Mouse (Mus musculus) ES-E14 (cell line): ENCODE results near the gene Slc37a1. TPM values are rescaled to one million over a fixed set of nuclear protein-coding genes. Genes with fewer than 3 reads are reported as not detected.

Experiments
- DNase-seq: peaks from one replicate; pipeline ENCODE4 v3.0.0-alpha.2; 2013; ENCODE audit warnings: low read depth, low spot score
- H3K27ac ChIP-seq: 2 replicates; pipeline ENCODE4 v1.5.1; 2012; ENCODE audit warnings: low read depth, mild to moderate bottlenecking, low read length, moderate library complexity, mixed read lengths; ENCODE audit not compliant: poor library complexity, insufficient read depth, severe bottlenecking
- H3K36me3 ChIP-seq: 2 replicates; pipeline ENCODE4 v1.6.1; 2012; ENCODE audit warnings: mild to moderate bottlenecking, low read length, moderate library complexity, mixed read lengths; ENCODE audit not compliant: control insufficient read depth, poor library complexity, insufficient read depth, severe bottlenecking
- H3K4me1 ChIP-seq, 2 experiments: fragments of 150-350 bp in 1 of 2; sonication (generic) in 1 of 2; 2 replicates each; pipeline ENCODE4 v1.6.1; 2012; ENCODE audit warnings: low read length in 2 of 2, mild to moderate bottlenecking in 1 of 2, mixed read lengths in 1 of 2; ENCODE audit not compliant: control insufficient read depth in 2 of 2, insufficient read depth in 2 of 2, poor library complexity in 1 of 2
- H3K4me3 ChIP-seq, 2 experiments: fragments of 150-350 bp in 1 of 2; sonication (generic) in 1 of 2; 2 replicates each; pipeline ENCODE4 v1.5.1; 2012; ENCODE audit warnings: low read length in 2 of 2, low read depth in 1 of 2, mild to moderate bottlenecking in 1 of 2, mixed read lengths in 1 of 2; ENCODE audit not compliant: insufficient read depth in 1 of 2, poor library complexity in 1 of 2, severe bottlenecking in 1 of 2
- H3K9ac ChIP-seq: 2 replicates; pipeline ENCODE4 v1.6.1; 2012; ENCODE audit warnings: low read depth, mild to moderate bottlenecking, low read length, mixed read lengths; ENCODE audit not compliant: poor library complexity, insufficient read depth, severe bottlenecking
- H3K9me3 ChIP-seq: fragments of 150-350 bp; sonication (generic); 2 replicates; pipeline ENCODE4 v1.6.1; 2012; ENCODE audit warnings: low read depth, mild to moderate bottlenecking, low read length; ENCODE audit not compliant: control insufficient read depth, insufficient read depth
- CHD2 ChIP-seq: IDR thresholded peaks from 2 replicates; pipeline ENCODE4 v1.6.1; 2014; ENCODE audit warnings: mild to moderate bottlenecking, low read depth, low read length, inconsistent platforms
- HCFC1 ChIP-seq: IDR thresholded peaks from 2 replicates; pipeline ENCODE4 v1.6.1; 2012; ENCODE audit warnings: low read length, inconsistent platforms, borderline replicate concordance; ENCODE audit not compliant: insufficient read depth
- MAFK ChIP-seq: IDR thresholded peaks from 2 replicates; pipeline ENCODE4 v1.6.1; 2014; ENCODE audit warnings: mild to moderate bottlenecking, low read depth, low read length, inconsistent platforms; ENCODE audit not compliant: insufficient read depth
- ZC3H11A ChIP-seq: IDR thresholded peaks from 2 replicates; pipeline ENCODE4 v1.6.1; 2012; ENCODE audit warnings: low read depth, mild to moderate bottlenecking, inconsistent platforms, low read length, borderline replicate concordance
- ZNF384 ChIP-seq: IDR thresholded peaks from 2 replicates; pipeline ENCODE4 v1.6.1; 2012; ENCODE audit warnings: low read depth, low read length, inconsistent platforms
- in situ Hi-C, 2 experiments: fragments of 600-800 bp; cut with MboI; formaldehyde crosslinking; loops; one replicate each; pipeline ENCODE4 v1.15.1; 2025; ENCODE audit warnings: low sequenced_read_pairs in 2 of 2, inconsistent platforms in 1 of 2; ENCODE audit not compliant: unreplicated experiment in 2 of 2
- total RNA-seq: library from RNA; depleted of rRNA; stranded (reverse); fragments of 300-350 nt; gene quantifications from 2 replicates; pipeline ENCODE4 v1.2.3, GENCODE M21; 2012

The Slc37a1 gene
- total RNA-seq, 1 experiment, result 37.5 TPM

DNA sequence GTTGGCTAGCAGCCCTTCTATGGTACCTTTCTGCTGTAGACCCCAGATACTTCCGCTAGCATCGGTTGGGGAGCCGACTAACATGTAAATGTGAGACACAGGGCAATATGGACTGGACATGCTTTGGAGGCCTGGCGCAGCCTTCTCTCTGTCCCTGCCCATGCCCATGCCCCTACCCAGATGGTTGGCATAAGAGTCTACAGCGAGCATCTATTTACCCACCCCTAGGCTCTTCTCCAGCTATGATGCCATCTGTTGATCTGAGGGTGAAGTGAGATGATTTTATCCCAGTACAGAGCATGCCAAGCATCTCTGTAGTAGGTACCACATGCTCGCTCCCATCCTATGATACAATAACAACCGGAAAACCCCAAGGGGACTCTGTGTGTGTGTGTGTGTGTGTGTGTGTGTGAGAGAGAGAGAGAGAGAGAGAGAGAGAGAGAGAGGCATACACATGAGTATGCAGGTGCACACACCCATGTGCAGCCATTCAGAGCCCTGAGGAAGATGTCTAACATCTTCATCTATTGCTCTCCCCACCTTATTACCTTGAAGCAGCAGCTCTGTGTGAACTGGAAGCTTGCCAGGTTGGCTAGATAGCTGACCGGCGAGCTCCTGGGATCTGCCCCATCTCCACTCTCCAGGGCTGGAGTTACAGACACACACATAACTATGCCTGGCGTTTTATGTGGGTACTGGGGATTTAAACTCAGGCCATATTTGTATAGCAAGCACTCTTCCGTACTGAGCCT is 48.1 kb downstream of the Slc37a1 start:
- H3K27ac ChIP-seq, result no peak overlapping the region
- H3K4me3 ChIP-seq, result no peak overlapping the region
- no peak for DNase-seq
- no peak overlapping the region for H3K9ac ChIP-seq
- H3K9me3 ChIP-seq, result no peaks in the 10 kb centered on the region
- H3K4me1 ChIP-seq, result peaks cover 0 to 9% of the 10 kb centered on the region in 2 experiments; a peak in 1 of 4 replicates
- TF ChIP-seq ZNF384, result no peak
- TF ChIP-seq ZC3H11A, result no peak
- TF ChIP-seq MAFK, result no peak
- TF ChIP-seq HCFC1, result no peak
- TF ChIP-seq CHD2, result no peak
- in situ Hi-C loops, result loop anchor here (5.0 to 25.0 kb wide), 2 partner anchors 153 to 158 kb away; no protein-coding TSS in a partner anchor
- H3K36me3 ChIP-seq, result peaks cover 29% of the 10 kb centered on the region

DNA sequence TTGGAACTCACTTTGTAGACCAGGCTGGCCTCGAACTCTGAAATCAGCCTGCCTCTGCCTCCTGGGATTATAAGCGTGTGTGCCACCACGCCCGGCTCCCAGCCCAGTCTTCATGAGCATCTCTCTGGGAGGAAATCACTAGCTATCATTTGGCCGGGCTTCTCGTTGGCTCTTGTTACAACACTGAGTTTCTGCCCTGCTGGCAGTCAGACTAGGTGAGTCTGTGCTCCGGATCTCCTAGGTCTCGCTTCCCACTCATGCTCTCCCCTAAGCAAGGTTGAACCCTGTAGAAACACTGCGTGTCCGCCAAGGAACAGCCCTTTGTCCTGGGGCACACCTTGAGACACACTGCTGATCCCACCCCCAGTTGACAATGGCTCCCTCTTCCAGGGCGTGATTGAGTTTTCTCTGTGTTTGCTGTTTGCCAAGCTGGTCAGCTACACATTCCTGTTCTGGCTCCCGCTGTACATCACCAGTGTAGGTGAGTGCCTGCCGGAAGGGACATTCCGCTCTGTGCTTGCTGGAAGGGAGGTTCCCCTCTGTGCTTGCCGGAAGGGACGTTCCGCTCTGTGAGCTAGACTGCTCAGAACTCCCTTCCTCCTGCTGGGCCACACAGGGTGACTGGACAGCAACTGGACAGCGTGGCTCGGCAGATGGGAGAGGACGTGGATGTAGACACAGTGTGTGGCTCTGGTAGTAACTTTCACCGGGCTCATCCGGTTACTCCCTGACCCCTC is 48.9 kb downstream of the Slc37a1 start:
- in situ Hi-C loops, result loop anchor here in 1 of 2 experiments (25.0 kb wide), 1 partner anchor 152 kb away; no protein-coding TSS in a partner anchor
- Histone ChIP-seq H3K4me3 (no peak overlapping the region), H3K9me3 (no peaks in the 10 kb centered on the region), H3K36me3 (peaks cover 32% of the 10 kb centered on the region), H3K27ac (no peak overlapping the region), H3K9ac (no peak overlapping the region), H3K4me1 (peaks cover 0 to 2% of the 10 kb centered on the region in 2 experiments; a peak in 1 of 4 replicates)
- no peak for TF ChIP-seq CHD2
- no peak for TF ChIP-seq ZC3H11A
- no peak for TF ChIP-seq ZNF384
- TF ChIP-seq MAFK, result no peak
- TF ChIP-seq HCFC1, result no peak
- no peak for DNase-seq

DNA sequence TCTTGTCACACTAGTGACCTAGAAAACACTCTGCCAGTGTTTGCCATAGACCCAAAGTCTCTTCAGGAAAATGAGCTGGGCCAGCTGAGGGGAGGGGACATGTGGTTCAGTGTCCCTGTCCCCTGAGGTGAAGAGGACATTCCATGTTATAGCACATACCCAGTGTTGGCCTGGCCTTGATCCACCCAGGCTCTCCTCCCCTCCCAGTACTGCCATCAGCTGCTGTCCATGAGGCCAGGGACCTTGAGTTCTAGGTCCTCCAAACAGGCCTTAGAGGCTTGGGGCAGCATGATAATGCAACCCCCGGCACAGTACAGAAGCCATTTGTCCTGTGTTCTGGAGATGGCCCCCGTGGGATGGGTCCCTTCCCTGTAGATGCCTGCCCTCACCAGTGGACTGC is 53.2 kb downstream of the Slc37a1 start:
- H3K27ac ChIP-seq, result no peak overlapping the region

DNA sequence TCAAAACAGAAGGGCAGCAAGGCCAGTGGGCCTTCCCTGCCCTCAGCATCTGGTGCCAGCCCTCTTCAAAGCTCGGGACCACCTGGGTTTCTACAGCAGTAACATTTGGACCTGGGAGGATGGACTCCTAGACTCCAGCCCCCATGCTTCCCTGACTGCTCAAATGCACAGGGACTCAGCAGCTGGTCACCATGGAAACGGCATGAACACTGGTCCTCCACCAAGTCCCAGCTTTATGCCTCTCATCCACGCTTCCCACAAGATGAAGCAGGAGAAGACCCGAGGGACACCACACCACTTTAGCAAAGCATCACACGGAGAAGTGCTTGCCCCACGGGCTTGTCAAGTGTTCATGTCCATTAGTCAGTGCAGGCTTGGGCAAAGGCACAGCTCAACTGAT is 55.6 kb downstream of the Slc37a1 start:
- Histone ChIP-seq H3K4me1 (peaks cover 0 to 2% of the 10 kb centered on the region in 2 experiments; a peak in 2 of 4 replicates), H3K9me3 (no peaks in the 10 kb centered on the region), H3K4me3 (no peak overlapping the region), H3K36me3 (peaks cover 23% of the 10 kb centered on the region), H3K27ac (no peak overlapping the region), H3K9ac (no peak overlapping the region)
- TF ChIP-seq HCFC1 (no peak), MAFK (no peak), ZC3H11A (no peak), ZNF384 (no peak), CHD2 (no peak)
- DNase-seq, result no peak
- in situ Hi-C loops, result loop anchor here in 1 of 2 experiments (25.0 kb wide), 1 partner anchor 145 kb away; no protein-coding TSS in a partner anchor

More for the DNA sequence above, 53.2 kb downstream of the Slc37a1 start:
- H3K4me3 ChIP-seq, result no peak overlapping the region
- in situ Hi-C loops, result loop anchor here in 1 of 2 experiments (25.0 kb wide), 1 partner anchor 148 kb away; no protein-coding TSS in a partner anchor
- H3K4me1 ChIP-seq, result peaks cover 0 to 4% of the 10 kb centered on the region in 2 experiments; a peak in 2 of 4 replicates
- peaks cover 25% of the 10 kb centered on the region for H3K36me3 ChIP-seq
- H3K9me3 ChIP-seq, result no peaks in the 10 kb centered on the region
- TF ChIP-seq CHD2, result no peak
- TF ChIP-seq ZC3H11A, result no peak
- no peak for TF ChIP-seq MAFK
- no peak for TF ChIP-seq HCFC1
- no peak for TF ChIP-seq ZNF384
- no peak for DNase-seq
- no peak overlapping the region for H3K9ac ChIP-seq
